Mouse (Mus musculus): ENCODE data around the gene Stag2. TPM values are rescaled to one million over a fixed set of nuclear protein-coding genes. Genes with fewer than 3 reads are reported as not detected.
A peak's percentile ranks its signal among the peaks of the same experiment; 100 is the strongest.

Stag2 gene
- 14.3 and 14.6 TPM in 2 replicates for polyA plus RNA-seq (2015; fragmentation: Nextera tagmentation; extraction: Ambion mirVana)

GRCm38 (mm10) chrX:42148788-42149556 lies at the start of gene Stag2:
Stag2 (plus strand) TSS chrX:42149317.
- Histone ChIP-seq H3K4me2 (replicated peaks; ENCODE audit: low read depth) (peak within 1 kb of the TSS; percentile 52), H3K9me3 (ENCODE audit: control insufficient read depth, low read length) (no peaks in the 10 kb centered on the region), H3K9ac (ENCODE audit: low read length) (peak within 1 kb of the TSS; percentile 95), H3K27ac (replicated peaks) (peak within 1 kb of the TSS; percentile 100), H3K36me3 (ENCODE audit: control insufficient read depth, insufficient read depth, low read length) (no peaks in the 10 kb centered on the region), H3K4me1 (replicated peaks; ENCODE audit: control insufficient read depth, insufficient read depth) (no peaks in the 10 kb centered on the region), H3K27me3 (ENCODE audit: control insufficient read depth, insufficient read depth, low read length) (no peaks in the 10 kb centered on the region), H3K4me3 (ENCODE audit: low read depth, low read length) (peak within 1 kb of the TSS; percentile 69)
- TF ChIP-seq EP300 (optimal IDR thresholded peaks at IDR 0.05) (no peak), CTCF (IDR thresholded peaks at IDR 0.05; ENCODE audit: low read depth) (peak; percentile 79)
- DNase-seq (ENCODE audit: low spot score) (peak; percentile 93), ATAC-seq (ENCODE audit: low FRiP score, low TSS enrichment) (peak; percentile 91)
- WGBS: 11% methylated on average over 49 of the region's 76 CpGs

GRCm38 (mm10) chrX:42107137-42107536 lies 42.0 kb upstream of the Stag2 start:
- no peaks in the 10 kb centered on the region for H3K9me3 ChIP-seq (ENCODE audit: control insufficient read depth, low read length)
- no peaks in the 10 kb centered on the region for H3K27me3 ChIP-seq (ENCODE audit: control insufficient read depth, insufficient read depth, low read length)
- H3K27ac ChIP-seq (replicated peaks): no peak overlapping the region
- H3K9ac ChIP-seq (ENCODE audit: low read length): no peak overlapping the region
- no peaks in the 10 kb centered on the region for H3K36me3 ChIP-seq (ENCODE audit: control insufficient read depth, insufficient read depth, low read length)
- no peak overlapping the region for H3K4me3 ChIP-seq (ENCODE audit: low read depth, low read length)
- 82% methylated on average over 6 of the region's 6 CpGs for WGBS
- no peak for TF ChIP-seq CTCF (IDR thresholded peaks at IDR 0.05; ENCODE audit: low read depth)
- no peak for TF ChIP-seq EP300 (optimal IDR thresholded peaks at IDR 0.05)
- H3K4me1 ChIP-seq (replicated peaks; ENCODE audit: control insufficient read depth, insufficient read depth): no peaks in the 10 kb centered on the region
- ATAC-seq (ENCODE audit: low FRiP score, low TSS enrichment) (no peak), DNase-seq (ENCODE audit: low spot score) (no peak)
- no peak overlapping the region for H3K4me2 ChIP-seq (replicated peaks; ENCODE audit: low read depth)

- ATAC-seq (ENCODE audit: low FRiP score, low TSS enrichment): no peak
- H3K4me1 ChIP-seq (replicated peaks; ENCODE audit: control insufficient read depth, insufficient read depth): no peaks in the 10 kb centered on the region
- H3K9ac ChIP-seq (ENCODE audit: low read length): no peak overlapping the region
- no peak overlapping the region for H3K27ac ChIP-seq (replicated peaks)
- H3K27me3 ChIP-seq (ENCODE audit: control insufficient read depth, insufficient read depth, low read length): no peaks in the 10 kb centered on the region
- no peaks in the 10 kb centered on the region for H3K36me3 ChIP-seq (ENCODE audit: control insufficient read depth, insufficient read depth, low read length)
- TF ChIP-seq EP300 (optimal IDR thresholded peaks at IDR 0.05) (no peak), CTCF (IDR thresholded peaks at IDR 0.05; ENCODE audit: low read depth) (no peak)
- H3K9me3 ChIP-seq (ENCODE audit: control insufficient read depth, low read length): no peaks in the 10 kb centered on the region
- H3K4me2 ChIP-seq (replicated peaks; ENCODE audit: low read depth): no peak overlapping the region
- no peak for DNase-seq (ENCODE audit: low spot score)
- H3K4me3 ChIP-seq (ENCODE audit: low read depth, low read length): no peak overlapping the region
- 32% methylated on average over 1 of the region's 1 CpGs for WGBS
These were observed 38.5 kb upstream of the Stag2 start for GRCm38 (mm10) chrX:42110585-42110984.

GRCm38 (mm10) chrX:42119442-42120048 lies 29.6 kb upstream of the Stag2 start:
- DNase-seq (ENCODE audit: low spot score): no peak

DNA sequence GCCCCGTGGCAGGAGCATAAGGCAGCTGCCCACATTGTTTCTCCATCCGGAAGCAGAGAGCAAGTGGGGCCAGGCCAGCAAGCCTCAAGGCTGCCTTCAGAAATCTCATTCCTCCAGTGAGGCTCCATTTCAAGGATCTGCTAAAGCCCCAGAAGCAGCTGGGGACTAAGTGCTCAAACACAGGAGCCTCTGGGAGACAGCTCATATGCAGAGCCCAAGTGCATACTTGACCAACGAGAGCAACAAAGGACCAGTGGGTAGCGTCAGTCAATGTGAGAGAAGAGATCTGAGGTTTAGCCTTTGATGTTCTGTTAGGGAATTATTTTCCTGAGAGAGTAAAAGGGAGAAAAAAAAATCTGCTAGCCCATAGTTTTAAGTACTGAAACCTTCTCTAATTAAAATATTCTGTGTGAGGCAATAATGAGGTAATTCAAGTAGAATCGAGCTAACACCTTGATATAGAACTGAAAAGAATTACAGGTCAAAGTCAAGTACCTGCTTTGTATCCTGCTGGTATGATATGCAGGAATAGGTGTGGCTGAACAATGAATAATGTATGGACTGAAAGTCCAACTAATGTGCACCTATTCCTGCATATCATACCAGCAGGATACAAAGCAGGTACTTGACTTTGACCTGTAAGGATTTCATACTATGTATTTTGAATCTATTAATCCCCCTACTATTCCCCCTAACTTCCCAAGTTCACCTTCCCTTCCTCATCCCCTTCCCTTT lies 24.0 kb upstream of the Stag2 start:
- Histone ChIP-seq H3K9me3 (ENCODE audit: control insufficient read depth, low read length) (no peaks in the 10 kb centered on the region), H3K36me3 (ENCODE audit: control insufficient read depth, insufficient read depth, low read length) (no peaks in the 10 kb centered on the region), H3K4me3 (ENCODE audit: low read depth, low read length) (no peak overlapping the region), H3K27ac (replicated peaks) (no peak overlapping the region), H3K27me3 (ENCODE audit: control insufficient read depth, insufficient read depth, low read length) (no peaks in the 10 kb centered on the region), H3K9ac (ENCODE audit: low read length) (no peak overlapping the region), H3K4me1 (replicated peaks; ENCODE audit: control insufficient read depth, insufficient read depth) (no peaks in the 10 kb centered on the region), H3K4me2 (replicated peaks; ENCODE audit: low read depth) (no peak overlapping the region)
- TF ChIP-seq CTCF (IDR thresholded peaks at IDR 0.05; ENCODE audit: low read depth): no peak
- no peak for TF ChIP-seq EP300 (optimal IDR thresholded peaks at IDR 0.05)
- WGBS: 66% methylated on average over 5 of the region's 5 CpGs
- peak; percentile 76; the same call in 1 of the 2 replicates for ATAC-seq (ENCODE audit: low FRiP score, low TSS enrichment)
- no peak for DNase-seq (ENCODE audit: low spot score)

More at GRCm38 (mm10) chrX:42119442-42120048, 29.6 kb upstream of the Stag2 start:
- no peak for ATAC-seq (ENCODE audit: low FRiP score, low TSS enrichment)
- Histone ChIP-seq H3K27me3 (ENCODE audit: control insufficient read depth, insufficient read depth, low read length) (no peaks in the 10 kb centered on the region), H3K4me2 (replicated peaks; ENCODE audit: low read depth) (no peak overlapping the region), H3K4me3 (ENCODE audit: low read depth, low read length) (no peak overlapping the region), H3K36me3 (ENCODE audit: control insufficient read depth, insufficient read depth, low read length) (no peaks in the 10 kb centered on the region), H3K9ac (ENCODE audit: low read length) (no peak overlapping the region), H3K27ac (replicated peaks) (no peak overlapping the region), H3K9me3 (ENCODE audit: control insufficient read depth, low read length) (no peaks in the 10 kb centered on the region), H3K4me1 (replicated peaks; ENCODE audit: control insufficient read depth, insufficient read depth) (no peaks in the 10 kb centered on the region)
- 80% methylated on average over 6 of the region's 6 CpGs for WGBS
- TF ChIP-seq CTCF (IDR thresholded peaks at IDR 0.05; ENCODE audit: low read depth) (no peak), EP300 (optimal IDR thresholded peaks at IDR 0.05) (no peak)

All from stomach, postnatal 0 days (tissue).